Mouse (Mus musculus): Measurements from ENCODE around the gene Ptpn12.

Gene Ptpn12

DNA sequence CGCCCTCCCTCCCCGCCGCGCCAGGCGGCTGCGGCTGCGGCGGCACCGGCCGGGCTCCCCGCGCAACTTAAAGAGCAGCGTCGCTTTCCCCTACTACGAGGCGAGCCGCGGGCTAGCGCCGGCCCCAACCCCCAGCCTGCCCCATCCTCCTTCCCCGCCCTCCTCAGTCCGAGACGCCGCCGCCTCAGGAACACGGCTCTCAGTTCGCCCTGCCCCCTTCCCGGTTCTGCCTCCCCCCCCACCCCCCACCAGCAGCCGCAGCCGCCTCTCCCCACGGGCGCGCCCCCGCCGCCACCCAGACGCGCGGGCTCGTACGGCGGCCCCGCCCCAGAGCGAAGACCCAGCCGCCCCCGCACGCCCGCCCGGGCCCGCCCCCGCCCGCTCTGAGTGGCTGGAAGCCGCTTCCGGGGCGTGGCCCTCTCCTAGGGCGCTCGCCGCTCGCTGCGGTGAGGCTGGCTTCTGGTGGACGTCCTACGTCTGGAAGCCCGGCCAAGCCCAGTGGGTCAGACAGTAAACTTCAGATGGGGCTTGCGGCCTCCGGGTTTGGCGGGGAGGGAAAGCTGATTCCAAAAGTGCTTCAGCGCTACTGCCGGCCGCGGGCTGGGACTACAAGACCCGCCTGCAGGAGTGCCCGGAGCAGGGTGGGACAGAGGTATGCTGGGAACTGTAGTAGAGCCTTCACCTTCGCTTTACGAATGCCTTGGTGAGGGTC lies at the start of gene Ptpn12:
Ptpn12 (minus strand) TSS at position 92 of the 712 bp plus-strand sequence.
- peak; percentile 85 to 94 for DNase-seq (ENCODE audit: low spot score in 2 of 2)

DNA sequence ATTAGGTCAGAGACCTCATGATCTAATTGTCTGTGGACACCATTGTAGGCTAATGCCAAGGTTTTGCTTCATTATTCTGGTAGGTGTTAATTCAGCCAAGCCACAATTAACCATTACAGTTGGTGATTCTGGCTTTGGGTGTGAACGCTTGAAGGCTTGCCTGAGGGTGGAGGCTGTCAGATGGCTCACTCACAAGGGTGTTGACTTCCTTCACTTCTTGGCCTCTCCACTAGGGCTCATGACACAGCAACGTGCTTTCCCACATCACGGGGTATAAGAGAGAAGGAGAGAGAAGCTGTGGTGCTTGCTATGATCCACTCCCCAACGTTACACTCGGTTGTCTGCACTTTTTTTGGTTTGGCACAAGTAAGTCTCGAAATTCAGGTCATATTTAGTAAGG lies 35.5 kb upstream of the Ptpn12 start:
- no peak for DNase-seq (ENCODE audit: low spot score in 2 of 2)

DNA sequence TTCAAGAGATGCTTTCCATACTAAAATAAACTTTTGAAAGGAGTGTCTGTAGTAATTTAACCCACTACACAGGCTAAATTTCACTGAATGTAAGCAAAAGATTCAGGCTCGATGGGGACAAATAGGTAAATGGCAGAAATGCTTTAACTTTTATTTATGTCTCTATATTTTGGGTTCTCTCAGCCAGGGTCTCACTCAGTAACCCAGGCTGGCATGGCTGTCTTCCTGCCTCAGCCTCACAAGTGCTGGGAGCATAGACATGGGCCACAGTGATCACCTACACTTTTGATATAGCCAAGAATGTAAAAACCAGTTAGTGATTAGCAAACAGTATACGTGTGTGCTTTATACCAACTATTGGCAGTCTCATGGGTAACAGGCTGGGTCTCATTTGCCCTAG lies 1.5 kb upstream of the Ptpn12 start:
- DNase-seq (ENCODE audit: low spot score in 2 of 2): no peak

DNA sequence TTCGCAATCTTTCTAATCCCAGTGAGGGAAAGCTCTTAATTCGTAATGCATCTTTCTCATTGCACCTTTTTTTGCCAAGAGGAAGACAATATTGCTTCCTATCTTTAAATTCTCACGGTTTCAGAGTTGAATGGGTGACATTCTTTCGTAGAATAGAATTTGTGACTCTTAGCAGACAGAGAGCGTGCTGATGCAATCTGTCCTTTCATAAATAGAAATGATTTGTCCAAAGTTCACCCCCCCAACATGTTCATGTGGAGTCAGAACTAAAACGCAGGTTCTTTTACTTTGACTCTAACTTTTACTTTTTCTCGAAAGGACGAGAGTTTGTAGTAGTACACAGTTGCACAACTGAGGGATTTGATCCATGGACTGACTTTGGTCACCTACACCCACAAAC lies 884 bp upstream of the Ptpn12 start:
- no peak for DNase-seq (ENCODE audit: low spot score in 2 of 2)

DNA sequence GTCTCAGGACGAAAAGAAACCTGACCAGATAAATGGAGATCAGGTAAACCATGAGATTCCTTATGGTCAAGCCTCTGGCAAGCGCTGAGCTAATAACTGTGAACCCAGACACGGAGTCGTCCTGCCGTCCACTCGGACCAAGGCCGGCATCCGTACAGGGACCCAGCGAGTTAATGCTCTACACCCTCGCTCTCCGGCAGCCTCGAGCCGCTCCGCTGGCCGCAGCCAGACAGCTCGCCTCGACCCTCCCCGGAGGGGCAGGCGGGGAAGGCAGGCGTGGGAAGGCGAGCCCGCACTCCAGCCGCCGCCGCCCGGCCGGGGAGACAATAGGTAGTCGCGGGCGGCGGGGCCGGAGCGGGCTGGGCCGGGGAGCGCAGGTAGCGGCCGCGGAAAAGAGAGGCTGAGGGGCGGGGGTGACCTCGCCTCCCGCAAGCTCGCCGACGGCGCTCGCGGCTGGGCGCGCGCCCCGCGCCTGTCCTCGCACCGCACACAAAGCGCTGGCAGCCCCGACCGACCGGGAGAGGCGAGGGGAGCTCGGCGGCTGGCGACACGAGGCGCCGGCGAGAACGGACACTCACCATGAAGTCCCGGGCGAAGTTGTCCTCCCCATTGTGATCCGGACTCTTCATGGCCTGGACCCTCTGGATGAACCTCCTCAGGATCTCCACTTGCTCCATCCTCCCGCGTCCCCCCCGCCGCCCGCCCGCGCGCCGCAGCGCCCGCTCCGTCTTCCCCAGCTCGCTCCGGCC lies 466 bp downstream of the Ptpn12 start:
- DNase-seq (ENCODE audit: low spot score in 2 of 2): peak; percentile 27 to 47

DNA sequence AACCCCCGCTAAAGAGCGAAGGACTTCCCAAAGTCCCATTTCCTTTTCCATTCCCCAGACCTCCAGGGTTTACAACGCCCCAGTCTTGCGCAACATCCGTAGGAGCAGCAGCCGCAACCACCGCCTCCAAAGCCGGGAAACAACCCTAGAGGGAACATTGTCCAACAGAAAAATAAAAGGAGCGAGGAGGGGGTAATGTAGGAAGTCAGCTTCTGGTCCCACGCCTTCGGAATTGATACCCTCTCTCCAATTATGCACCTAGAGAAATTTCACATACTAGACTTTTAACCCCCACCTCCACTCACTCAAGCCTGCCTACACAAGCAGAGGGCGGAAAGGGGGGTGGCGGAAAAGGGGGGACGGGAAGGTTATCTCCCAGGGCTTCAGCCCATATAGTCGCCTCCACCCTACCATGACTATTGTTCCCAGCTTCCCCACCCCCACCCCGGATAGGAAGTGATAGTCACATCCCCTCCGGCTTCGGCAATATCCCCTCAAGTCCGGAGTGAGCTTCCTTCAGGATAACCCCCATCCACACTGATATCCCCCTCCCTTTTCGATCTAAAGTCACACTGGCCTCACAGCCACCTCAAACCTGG lies 1.1 kb downstream of the Ptpn12 start:
- DNase-seq (ENCODE audit: low spot score in 2 of 2): peak in 1 of 2 experiments; percentile 42

DNA sequence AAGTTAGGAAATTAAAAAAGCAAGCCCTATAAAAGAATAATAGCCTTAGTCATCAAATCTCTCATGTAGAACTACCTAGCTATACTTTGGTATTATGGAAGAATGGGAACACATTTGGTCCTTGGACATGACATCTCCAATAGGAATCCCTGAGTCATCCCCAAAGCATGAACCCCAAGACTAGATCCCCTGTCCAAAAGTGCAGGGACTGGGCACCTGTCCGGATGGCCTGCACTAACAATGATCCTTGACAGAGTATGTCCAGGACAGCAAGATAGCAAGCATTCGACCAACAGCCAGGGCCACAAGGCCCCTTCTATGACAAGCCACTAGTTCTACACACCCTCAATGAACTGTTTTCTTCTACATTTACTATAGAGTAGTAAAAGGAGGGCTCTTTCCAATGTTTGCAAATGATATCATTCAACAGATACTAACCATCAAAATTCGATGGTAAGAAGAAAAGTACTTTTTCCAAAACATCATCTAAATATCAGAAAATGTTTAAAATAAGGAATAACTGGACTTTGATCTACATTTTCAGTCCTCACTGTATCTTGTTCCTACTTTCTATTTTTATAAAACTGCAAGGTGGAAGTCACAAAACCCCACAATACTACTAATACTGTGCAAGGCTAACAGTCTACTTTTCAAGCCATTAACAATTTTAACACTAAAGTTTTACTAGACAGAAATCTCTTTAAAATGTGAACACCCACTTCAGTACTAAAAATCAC lies 2.0 kb downstream of the Ptpn12 start:
- no peak for DNase-seq (ENCODE audit: low spot score in 2 of 2)

DNA sequence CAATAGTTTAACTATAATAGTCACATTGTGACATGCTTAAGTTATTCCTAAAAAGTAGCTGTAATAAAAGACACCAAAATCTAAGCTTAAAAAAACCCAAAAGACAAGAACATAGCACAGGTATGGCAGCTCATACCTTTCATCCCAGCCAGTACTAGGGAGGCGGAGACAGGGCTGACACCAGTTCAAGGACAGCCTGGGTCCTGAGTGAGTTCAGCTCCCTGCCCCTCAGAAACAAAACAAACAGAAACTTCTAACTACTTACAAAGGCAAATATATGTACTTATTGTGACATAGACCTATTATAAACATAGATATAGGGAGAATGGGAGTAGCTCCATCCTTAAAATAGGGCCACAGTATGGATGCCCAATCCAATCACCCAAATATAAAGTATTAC lies 3.2 kb downstream of the Ptpn12 start:
- DNase-seq (ENCODE audit: low spot score in 2 of 2): no peak

DNA sequence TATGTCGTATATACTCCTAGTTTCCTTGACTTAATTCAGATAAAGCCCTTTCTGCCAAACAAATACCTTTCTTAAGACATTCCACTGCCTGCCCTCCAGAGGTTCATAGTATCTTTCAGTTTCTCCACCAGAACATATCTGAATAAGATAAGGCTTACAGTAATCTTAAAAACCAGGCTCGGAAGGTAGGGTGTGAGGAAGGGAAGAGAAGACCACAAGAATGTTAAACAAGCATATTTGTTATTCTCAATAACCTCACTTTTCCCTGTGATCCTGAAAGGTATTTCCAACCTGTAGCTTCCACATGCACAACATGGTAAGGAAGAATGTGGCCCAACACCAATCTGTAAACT lies 5.0 kb downstream of the Ptpn12 start:
- DNase-seq (ENCODE audit: low spot score in 2 of 2): no peak

DNA sequence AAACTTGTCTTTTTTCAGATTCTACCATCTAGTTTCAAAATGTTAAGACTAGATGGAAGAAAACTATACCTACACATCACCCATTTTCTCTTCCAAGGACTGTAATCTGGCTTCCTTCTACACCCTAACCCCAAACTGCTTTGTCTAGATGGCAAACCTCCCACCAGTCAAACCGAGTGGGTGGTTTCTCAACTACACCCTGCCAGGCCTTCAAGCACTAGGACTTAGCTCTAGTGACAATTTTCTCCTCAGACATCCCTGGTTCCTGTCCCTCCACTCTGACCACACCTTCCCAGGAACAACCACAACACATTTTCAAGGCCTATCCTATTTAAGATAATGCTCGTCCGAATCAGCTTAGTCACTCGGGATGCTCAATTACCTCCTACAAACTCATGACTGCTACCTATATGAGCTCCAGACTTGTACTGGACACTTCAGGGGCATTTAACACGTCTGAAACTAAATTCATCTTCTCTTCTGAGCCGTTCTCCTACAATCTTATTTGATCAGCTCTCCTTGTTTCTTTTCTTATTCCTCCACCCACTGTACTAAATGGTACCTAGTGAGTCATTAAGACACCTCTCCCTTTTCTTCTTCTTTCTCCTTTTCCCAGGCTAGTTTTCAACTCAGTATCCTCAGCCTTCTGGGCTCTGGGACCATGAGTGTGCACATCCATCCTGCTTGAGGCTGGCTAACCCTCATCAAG lies 5.5 kb downstream of the Ptpn12 start:
- DNase-seq (ENCODE audit: low spot score in 2 of 2): no peak

DNA sequence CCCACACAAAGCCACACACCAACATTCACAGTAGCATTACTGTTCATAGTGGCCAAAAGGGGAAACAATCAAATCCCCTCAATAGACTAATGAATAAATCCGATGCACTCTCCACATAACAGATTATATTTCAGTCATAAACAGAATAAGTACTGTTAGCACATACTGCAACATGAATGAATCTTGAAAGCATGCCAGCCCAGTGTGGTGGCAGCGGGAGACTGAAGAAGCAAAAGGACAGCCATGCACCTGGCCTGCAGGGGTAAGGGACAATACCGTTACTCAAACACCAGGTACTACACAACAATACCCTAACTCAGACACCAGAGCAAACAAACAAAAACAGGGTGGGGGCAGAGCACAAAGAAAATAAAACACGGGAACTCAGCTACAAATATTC lies 6.7 kb downstream of the Ptpn12 start:
- no peak for DNase-seq (ENCODE audit: low spot score in 2 of 2)

DNA sequence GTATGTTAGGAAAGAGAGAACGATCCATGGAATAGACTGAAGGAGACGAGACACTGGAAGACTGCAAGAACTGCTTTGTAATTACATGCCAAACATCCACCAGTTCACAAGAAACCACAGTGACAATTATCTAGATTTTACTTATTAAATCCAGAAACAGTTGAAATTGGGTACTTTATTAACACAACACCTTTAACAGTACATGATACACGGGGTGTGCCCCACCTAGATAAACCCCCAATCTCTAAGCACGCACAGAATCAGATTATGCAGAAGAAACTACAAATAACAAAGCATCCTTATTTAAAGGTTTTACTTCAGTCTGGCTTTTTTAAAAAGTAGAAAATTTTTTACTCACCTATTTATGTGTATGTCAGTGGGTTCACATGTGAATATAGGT lies 8.6 kb downstream of the Ptpn12 start:
- no peak for DNase-seq (ENCODE audit: low spot score in 2 of 2)

DNA sequence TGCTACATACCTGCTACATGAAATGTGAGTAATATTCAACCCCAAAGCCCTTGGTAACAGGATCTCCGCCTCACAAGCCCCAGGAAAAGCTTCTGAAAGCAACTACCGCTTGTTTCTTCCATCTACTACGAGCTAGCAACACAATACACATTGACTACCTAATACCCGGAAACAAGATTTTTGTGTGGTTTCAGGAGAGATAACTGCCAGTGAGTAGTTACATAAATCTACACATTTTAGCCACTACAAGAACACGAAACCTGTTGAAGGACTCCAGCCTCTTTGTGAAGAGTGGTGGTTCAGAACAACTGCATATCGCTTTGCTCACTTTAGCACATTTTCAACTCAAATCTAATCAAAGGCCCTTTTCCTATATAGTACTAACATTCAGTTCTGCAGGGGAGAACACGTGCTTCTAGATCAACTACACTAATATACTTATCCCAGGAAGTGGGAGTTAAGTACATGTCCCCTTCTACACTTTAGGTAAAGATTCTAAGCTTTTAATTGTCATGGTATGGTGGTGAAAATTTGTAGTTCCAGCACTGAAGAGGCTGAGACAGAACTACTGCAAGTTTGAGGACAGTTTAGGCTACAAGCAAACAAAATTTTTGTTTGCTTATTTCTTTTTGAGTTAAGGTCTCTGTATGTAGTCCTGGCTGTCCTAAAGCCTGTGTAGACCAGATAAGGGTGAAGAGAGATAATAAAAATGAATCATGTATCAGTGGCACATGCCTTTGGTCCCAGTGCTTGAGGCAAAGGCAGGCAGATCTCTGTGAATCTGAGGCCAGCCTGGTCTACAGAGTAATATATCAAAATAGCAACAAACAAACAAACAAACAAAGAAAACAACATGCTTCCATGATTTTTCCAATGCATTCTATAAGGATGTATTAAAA lies 9.3 kb downstream of the Ptpn12 start:
- no peak for DNase-seq (ENCODE audit: low spot score in 2 of 2)

DNA sequence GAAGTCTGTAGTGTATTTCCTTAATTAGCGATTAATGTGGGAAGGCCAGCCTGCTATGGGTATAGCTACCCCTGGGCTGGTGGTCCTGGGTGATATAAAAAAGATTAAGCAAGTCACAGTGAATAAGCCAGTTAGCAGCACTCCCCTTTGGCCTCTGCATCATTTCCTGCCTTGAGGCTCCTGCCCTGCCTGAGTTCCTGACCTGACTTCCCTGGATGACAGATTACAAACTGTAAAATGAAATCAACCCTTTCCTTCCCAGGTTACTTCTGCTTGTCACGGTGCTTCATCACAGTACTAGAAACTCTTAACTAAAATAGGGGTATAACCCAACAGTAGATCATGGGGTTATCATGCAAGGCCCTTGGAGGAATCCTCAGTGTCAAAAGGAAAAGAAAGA lies 10.2 kb downstream of the Ptpn12 start:
- DNase-seq (ENCODE audit: low spot score in 2 of 2): no peak

DNA sequence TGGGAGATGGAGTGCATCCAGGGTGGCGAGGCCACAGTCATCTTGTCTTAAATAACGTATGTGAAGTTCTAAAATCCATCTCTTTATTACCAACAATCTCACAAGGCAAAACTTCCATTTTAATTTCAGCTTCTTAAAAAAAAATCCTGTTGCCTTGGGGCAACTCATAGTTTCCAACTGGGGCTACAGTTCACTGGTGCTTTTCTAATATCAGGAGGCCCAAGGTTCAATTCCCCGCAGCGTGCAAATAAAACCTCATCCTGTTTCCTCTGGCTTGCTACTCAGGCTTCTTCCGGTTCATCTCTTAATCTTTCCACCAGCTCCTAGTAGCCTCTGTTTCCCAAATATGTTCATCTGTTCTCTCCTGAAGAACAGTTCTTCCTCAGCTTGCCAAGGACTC lies 17.6 kb downstream of the Ptpn12 start:
- DNase-seq (ENCODE audit: low spot score in 2 of 2): no peak

DNA sequence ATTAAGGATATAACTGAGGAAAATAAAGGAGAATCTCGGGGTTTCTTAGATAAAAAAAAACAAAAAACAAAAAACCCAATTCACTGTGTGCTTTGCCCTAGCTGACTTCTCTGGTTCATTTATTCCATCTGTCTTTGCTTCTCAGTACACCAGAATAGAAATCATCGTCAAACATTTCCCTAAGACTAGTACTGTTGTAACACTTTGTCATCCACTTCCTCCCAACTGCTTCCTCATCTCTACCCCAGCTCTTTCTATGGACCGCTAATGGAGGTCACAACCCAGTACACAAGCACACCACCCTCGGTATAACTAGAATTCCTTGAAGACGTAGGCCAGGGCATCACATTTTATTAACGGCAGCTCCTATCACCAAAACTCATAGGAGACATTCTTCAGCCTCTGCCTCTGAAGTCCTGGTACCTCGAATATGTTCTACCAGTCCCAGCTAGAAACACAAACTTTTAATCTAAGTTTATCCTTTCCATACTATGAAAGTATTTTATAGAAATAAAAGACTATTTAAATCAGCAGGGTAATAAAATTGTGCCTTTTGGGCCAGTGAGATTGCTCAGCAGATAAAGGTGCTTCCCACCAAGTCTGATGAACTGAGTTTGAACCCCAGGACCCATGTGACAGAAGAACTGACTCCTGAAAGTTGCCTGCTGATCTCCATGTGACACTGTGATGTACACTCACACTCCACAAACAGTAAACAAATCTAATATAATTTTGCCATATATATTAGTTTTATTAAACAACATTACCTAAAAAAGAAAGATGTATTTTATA lies 19.8 kb downstream of the Ptpn12 start:
- DNase-seq (ENCODE audit: low spot score in 2 of 2): no peak

DNA sequence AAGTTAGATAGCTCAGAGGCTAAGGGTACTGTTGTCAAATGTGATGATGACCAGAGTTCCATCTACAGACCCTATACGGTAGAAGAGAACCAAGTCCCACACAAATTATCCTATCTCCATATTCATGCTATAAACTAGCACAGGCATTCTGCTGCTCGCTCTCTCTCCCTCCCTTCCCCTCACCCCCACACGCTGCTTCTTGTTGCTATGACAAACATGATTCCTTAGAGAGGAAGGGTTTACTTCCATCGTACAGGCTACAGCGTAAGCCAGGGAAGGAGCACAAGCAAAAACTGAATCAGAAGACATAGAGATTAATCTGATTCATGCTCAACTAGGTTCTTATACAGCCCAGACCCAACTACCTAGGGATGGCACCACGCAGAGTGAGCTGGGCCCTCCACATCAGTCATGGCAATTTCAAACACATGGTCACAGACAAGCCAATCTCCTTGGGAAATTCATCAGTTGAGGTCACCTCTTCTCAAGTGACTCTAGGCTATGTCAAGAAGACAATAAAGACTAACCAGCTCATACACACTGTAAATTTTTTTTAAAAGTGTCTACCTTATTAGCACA lies 21.2 kb downstream of the Ptpn12 start:
- no peak for DNase-seq (ENCODE audit: low spot score in 2 of 2)

DNA sequence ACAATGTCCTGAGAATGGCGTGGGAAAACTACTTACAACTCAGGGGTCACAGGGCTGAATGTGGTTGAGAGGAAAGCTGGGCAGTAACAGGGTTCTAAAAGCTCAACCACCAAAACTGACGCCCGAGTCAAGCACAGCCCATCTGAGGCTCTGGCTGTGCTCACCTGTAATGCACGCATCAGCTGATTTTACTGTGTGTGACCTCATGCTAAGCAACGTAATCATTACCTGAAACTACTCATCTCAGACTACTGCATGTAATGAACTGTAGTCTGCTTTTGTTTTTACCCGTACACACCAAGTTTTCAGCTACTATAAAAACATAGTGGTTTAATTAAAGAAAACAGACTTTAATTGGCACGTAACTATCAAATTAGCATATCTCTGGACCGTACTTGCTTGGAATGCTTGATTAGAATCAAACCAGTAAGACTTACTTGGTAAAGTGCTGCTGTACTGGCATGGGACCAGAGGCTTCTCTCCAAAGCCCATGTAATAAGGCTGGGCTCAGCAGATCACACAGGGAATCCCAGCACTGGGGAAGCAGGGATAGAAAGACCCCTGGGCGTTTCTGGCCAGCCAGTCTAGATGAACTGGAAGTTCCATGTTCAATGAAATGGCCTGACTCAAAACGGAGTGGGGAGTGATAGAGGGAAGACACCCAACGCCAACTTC lies 22.2 kb downstream of the Ptpn12 start:
- DNase-seq (ENCODE audit: low spot score in 2 of 2): no peak

DNA sequence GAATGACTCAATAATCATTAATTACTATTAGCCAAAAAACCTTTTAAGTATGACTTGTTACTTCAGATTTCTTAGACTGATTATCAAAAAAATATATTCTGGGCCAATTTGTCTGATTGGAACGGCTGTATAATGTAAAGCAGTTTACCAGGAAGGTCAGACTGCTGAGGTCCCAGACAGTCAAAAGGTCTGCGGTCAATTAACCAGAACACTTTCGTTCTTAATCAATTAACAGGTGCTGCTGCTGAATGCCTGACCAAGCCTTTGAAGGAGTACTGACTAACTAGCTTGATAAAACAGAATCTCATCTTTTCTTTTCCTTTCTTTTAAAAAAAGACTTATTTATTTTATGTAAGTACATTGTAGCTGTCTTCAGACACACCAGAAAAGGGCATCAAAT lies 23.1 kb downstream of the Ptpn12 start:
- DNase-seq (ENCODE audit: low spot score in 2 of 2): no peak

All from cerebellum, postnatal 4 days (tissue).